Mouse (Mus musculus): ENCODE data around the gene Bfsp2. TPM values are rescaled to one million over a fixed set of nuclear protein-coding genes. Genes with fewer than 3 reads are reported as not detected.

Bfsp2 gene
- 0.74 and 1.1 TPM in 2 replicates for polyA plus RNA-seq (2012; rRNA removed)

DNA sequence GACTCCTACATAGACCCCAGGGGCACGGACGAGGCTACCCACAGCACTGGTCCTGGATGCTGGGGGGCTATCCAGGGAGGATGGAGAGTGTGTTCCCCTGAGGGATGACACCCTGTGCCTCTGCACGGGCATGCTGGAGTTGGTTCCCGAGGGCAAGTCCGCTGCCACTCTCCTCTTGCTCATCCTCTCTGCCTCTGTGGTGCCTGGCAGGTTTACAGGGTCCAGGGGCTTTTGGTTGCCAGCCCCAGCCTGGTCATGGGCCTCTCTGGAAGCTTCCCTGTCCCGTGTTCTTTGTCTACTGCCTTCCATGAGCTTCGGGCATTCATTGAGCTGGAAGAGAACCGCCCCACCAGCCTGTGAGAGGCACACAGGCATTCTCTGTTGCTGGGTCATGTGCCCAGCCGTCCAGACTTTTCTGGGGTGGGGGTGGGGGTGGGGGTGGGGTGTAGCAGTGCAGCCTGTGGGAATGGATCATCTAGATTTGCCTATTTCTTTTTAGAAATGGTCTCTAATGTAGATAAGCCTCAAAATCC lies at the start of gene Bfsp2:
TSS of gene Bfsp2 (minus strand) at position 377 of the 533 bp plus-strand sequence.

Other genes starting within 250 kb of the Bfsp2 start
- gene Trf, start 250.0 kb downstream of the Bfsp2 start, polyA plus RNA-seq (2012; rRNA removed): 10.8 and 11.7 TPM in 2 replicates
- 0.14 and 0.47 TPM in 2 replicates for gene 1300017J02Rik, start 175.3 kb downstream of the Bfsp2 start, polyA plus RNA-seq (2012; rRNA removed)
- gene Topbp1, start 175.2 kb downstream of the Bfsp2 start, polyA plus RNA-seq (2012; rRNA removed): 24.3 and 26.5 TPM in 2 replicates
- 62.4 and 68.1 TPM in 2 replicates for gene Cdv3, start 114.6 kb downstream of the Bfsp2 start, polyA plus RNA-seq (2012; rRNA removed)